Mouse (Mus musculus) skeletal muscle tissue, adult 2 months (tissue): ENCODE data around the gene Nfat5.

Experiments used
- DNase-seq: peaks from one replicate; pipeline ENCODE4 v3.0.0-alpha.2; 2012; ENCODE audit warnings: low read depth, low spot score

Nfat5 gene

DNA sequence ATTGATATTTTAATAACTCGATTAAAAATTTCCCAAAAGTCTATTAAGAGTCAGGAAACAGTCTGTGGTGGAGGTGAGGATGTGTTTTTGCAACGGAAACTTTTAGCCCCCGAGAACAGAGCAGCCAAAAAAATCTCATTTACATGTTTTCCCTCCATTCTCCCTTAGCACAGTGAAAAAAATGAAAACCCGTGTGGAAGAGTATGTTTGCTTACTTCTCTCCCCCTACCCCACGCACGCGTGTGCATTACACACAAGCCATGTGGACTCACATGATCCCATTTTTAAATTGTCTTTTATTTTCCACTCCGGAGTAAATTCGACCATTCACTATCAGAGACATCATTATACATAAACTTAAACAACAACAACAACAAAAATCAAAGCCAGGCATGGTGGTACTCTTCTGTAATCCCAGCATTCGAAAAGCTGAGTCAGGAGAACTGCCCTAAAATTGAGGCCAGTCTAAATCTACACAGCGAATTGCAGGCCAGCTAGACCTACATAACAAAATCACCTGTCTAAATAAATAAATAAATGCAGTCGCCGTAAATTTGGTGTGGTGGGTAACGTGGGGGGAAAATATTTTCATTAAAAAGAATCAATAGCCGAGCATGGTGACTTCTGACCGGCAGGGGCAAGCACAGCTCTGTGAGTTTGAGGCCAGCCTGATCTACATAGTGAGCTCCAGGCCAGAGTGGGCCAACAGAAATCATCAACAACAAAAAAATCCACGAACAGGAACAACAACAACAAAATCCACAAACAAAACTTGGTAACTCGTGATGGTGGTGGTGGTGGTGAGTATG lies 947 bp upstream of the Nfat5 start:
- peak; percentile 9 for DNase-seq

DNA sequence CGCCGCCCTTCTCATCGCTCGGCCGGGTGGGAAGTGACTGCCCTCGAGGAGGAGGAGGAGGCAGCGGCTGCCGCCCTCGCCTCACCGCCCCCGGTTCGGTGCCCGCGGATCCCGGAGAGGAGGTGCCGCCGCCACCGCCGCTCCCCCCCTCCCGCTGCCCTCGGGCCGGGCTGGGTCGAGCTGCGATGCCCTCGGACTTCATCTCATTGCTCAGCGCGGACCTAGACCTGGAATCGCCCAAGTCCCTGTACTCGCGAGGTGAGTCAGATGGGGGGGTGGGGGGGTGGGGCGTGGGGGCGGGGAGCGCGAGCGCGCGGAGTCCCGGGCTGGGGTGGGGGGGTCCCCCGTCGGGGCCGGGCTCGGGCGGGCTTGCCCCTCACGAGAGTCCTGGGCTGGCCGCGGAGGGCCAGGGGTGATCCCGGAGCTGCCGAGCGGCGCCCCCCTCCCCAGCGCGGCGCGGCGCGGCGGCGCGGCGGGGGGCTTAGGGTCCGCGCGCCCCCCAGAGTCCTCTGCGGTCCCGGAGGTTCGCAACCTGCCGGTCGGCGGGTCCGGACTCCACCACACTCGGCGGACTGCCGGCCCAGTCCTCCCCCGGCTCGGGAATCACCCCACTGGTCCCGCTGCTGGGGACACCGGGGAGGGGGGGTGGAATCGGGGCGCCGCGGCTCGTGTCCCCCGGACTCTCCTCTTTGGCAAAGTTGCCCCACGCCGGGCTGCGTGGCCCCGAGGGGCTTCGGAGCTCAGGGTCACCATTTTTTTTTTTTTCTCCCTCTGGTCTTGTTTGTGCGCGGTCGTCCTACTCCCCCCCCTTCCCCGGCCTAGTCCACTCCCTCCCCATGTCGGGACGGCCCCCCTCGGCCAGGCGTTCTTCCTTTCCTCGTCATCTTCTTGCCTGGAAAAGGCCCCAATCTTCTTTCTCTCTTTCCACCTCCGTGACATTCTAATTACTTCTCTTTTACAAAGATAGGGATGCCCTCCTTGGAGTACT lies 665 bp downstream of the Nfat5 start:
- DNase-seq: peak; percentile 42

- DNase-seq: no peak
Observed at GRCm38 (mm10) chr8:107295450-107295849, 2.2 kb downstream of the Nfat5 start.

GRCm38 (mm10) chr8:107311876-107312275 lies 18.6 kb downstream of the Nfat5 start:
- no peak for DNase-seq

DNA sequence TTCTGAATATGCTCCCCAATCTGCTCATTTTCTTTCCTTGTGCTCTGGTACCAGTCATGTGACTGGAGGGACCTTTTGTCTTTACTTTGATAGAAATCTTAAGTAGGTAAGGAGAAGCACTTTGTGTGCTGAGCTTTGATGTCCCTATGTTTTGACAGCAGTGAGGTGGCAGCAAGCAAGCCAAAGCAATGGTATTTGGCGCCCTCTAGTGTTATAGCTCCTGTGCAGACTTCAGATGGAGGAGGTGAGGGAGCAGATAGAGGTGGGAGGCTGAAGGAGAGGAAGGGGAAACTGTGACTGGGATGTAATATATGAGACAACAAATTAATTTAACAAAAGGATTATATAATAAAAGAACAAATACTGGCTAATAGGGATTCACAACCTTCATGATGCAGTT lies 30.9 kb downstream of the Nfat5 start:
- DNase-seq: peak; percentile 81

GRCm38 (mm10) chr8:107329595-107329994 lies 36.3 kb downstream of the Nfat5 start:
- DNase-seq: no peak

DNA sequence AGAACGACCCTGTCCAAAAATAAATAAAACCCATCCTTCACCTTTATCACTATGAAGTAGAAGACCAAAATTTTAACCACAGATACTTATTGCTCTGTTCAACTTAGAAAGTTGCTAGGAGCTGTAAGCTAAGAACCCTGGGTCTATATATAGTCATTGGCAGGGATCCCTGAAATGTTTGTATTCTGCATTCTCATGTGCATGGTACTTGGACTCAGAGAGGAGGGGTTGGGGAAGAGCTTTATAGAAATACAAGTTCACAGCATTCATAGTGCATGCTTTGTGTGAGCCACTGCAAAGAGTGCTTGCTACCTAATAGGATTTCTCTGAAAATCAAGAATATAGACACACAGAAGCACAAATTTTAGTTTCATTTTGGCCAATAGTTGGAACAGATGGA lies 43.2 kb downstream of the Nfat5 start:
- peak; percentile 42 for DNase-seq

- DNase-seq: no peak
Observed at GRCm38 (mm10) chr8:107370311-107370710, 77.0 kb downstream of the Nfat5 start.

DNA sequence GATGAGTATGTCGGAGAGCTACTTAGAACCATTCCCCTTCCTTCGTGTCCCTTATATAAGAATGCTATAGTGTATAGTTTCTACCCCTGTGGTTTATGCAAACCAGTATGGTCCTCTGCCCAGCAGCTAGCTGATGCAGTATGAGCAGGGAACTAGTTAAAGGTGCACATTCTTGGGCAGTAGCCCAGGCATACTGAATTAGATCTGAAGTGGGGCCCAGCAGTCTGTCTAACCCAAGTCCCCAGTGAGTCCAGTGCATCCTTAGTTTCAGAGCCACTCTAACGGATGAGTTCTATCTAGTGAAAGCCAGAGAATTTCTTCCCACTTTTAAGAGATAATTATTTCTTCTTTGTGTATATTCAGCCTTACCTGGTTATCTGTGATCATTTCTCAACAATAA lies 84.1 kb downstream of the Nfat5 start:
- no peak for DNase-seq

DNA sequence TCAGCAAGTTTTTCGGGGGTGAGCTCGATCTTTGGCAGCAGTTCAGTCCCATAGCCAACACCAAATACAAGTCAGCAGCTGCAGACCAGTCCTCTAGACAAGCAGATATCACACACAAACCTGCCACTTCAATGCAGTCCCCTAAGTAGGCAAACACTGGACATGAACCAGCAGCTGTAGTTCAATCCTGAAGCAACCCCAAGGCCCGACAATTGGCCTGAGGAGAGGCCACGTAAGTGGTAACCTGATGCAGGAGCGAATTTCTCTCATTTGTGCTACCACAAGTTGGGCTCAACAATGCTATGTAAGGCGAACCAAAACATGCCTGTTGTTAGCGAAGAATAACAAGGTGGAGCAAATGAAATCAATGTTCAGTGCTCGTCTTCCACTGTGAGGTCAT lies 87.5 kb downstream of the Nfat5 start:
- DNase-seq: no peak

DNA sequence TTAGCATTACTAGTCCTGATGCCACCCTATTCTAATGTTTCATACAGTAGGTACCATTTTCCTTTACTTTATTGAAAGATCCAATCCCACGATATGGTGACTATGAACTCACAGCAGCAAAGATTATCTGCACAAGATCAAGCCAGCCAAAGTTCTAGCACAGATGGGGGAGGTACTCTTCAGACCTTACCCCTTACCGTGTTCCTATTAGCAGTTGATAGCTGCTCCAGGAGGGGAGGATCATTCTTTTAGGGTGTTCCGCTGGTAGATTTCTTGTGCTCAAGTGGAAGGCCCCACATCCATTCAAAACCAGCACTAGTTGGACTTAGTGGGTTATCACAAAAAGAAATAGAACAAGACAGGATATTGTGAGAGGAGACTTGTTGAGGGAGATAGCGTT lies 88.4 kb downstream of the Nfat5 start:
- no peak for DNase-seq

DNA sequence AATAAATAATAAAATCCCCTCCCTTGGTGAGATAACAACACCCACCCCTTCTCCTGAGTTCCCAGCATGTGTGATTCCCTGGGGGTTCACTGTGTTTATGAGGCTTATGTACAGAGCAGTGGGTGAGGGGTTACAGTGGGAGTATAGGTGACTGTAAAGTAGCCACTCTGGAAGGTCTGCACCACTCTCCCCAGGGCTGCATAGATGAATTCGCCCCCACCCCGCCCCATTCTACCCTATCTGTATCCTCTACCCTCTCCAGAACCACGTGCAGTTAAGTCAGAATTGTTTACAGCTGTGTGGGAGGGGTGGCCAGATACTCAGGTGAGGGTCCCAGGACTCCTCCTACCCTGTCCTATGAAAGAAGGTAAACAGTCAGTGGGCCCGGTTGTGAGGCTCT lies 89.6 kb downstream of the Nfat5 start:
- DNase-seq: no peak

DNA sequence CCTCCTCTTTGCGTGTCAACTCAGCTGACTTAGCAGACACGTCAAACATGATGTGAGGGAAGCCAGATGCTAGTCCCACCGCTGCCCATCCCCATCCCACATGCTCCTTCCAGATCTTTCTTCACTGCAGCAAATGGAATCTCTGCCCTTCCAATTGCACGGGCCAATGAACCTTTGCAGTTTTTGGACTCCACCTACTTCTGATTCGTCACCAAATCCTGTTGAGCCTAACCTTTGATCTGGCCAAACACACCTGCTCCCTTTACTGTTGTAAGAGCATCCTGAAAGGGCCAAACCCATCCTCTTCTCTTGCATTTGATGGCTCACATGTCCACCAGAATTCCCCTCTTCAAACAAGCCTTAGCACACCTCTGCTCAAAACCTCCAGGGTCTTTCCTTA lies 91.4 kb downstream of the Nfat5 start:
- DNase-seq: no peak

DNA sequence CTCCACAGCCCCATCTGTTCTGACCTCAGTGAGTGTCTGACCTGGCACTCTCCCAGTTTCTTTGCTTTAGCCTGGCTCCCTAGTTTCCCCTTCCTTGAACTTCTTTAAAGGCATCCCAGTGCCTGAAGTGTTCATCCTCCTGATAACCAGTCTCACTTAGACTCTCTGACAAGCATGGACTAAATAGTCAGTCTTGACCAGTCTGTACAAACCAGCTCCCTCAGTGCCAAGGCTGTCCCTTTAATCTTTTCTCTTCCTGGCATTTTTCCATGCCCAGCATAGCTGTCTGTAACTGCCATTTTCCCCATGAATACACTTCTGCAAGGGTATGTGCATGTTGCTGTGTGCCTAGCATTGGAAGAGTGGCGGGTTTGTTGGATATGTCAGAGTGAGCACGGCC lies 91.8 kb downstream of the Nfat5 start:
- DNase-seq: no peak

- peak; percentile 52 for DNase-seq
Observed at GRCm38 (mm10) chr8:107386171-107386570, 92.9 kb downstream of the Nfat5 start.

GRCm38 (mm10) chr8:107386642-107387041 lies 93.4 kb downstream of the Nfat5 start:
- DNase-seq: peak; percentile 48

DNA sequence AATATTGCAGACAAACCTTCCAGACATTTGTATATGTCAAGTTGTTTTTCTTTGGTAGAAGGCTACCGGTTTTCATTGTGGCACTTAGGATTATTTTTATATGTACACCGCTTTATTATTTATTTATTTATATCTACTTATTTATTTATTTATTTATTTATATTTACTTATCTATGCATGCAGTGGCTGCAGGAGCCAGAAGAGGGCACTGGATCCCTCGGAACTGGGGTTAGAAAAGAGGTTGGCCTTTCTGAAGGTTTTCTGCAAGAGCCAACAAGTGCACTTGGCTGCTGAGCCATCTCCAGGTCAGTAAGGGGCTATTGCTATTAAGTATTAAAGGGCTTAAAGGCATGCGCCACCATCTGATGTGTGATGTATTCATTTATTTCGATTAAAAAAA lies 94.6 kb downstream of the Nfat5 start:
- DNase-seq: no peak

DNA sequence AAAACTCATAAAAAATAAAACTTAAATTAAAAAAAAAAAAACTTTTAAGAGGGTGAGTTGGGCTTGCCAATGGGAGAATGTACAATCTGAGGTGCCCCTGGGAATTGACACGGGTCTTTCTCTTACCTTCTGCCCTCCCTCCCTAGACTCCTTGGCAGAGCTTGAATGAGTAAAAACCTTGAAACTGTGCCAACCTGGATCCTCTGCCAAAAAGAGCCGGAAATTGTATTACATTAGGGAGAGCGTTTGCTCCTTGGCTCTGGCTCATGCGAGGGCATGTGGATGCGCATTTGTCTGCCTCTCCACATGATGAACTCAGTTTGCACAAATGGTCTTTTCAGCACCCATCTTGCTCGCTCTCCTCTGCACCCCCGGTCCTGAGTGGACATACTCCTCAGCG lies 96.3 kb downstream of the Nfat5 start:
- DNase-seq: no peak

DNA sequence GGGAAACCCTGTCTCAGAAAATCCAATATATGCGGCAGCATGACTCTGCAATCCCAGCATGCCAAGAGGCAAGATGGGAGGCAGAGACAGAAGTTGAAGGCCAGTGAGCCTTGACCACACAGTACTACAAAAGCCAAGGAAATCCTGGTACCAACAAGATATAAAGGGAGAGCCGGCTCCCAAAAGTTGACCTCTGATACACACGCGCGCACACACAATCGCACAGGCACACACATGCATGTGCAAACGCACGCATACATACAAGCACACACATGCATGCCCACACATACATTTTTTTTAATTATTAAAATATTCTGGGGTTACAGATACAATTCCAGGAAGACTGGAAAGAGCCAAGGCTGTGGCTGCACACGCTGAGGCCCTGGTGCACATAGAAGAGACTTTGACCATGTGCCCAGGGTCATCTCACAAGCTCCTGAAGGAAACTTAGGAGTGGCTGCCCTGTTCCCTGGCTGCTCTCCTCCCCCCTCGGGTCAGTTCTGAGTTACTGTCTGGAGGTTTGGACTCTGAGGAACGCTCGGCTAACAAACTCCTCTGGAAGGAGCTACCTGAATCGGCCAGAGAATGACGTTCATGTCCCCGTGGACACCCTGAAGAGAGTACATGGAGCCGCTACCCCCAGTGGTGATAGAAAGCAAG lies 97.3 kb downstream of the Nfat5 start:
- DNase-seq: no peak

GRCm38 (mm10) chr8:107391136-107391516 lies 97.9 kb downstream of the Nfat5 start:
- no peak for DNase-seq

GRCm38 (mm10) chr8:107395397-107395796 lies 102.1 kb downstream of the Nfat5 start:
- DNase-seq: no peak

DNA sequence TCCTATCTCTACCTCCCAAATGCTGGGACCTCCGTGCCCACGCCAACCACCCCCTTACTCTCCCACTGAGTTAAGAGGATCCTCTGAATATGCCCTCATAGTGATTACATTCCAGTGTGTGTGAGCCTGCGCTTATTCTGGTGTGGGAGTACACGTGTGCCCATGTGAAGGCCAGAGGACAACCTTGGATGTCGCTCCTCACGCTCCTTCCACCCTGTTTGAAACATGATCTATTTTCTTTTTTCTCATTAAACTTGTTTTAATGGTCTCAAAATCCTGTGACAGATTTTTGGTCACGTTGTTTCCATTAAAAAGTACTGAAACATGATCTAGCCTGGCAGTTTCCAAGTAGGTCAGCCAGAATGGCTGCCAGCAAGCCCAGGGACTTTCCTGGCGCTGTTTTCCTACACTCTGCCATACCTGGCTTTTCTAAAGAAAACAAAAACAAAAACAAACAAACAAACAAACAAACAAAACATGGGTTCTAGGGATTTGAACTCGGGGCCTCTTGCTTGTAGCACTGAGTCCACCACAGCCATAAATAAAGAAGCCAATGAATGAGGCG lies 102.9 kb downstream of the Nfat5 start:
- no peak for DNase-seq
